In the genomic region with DNA sequence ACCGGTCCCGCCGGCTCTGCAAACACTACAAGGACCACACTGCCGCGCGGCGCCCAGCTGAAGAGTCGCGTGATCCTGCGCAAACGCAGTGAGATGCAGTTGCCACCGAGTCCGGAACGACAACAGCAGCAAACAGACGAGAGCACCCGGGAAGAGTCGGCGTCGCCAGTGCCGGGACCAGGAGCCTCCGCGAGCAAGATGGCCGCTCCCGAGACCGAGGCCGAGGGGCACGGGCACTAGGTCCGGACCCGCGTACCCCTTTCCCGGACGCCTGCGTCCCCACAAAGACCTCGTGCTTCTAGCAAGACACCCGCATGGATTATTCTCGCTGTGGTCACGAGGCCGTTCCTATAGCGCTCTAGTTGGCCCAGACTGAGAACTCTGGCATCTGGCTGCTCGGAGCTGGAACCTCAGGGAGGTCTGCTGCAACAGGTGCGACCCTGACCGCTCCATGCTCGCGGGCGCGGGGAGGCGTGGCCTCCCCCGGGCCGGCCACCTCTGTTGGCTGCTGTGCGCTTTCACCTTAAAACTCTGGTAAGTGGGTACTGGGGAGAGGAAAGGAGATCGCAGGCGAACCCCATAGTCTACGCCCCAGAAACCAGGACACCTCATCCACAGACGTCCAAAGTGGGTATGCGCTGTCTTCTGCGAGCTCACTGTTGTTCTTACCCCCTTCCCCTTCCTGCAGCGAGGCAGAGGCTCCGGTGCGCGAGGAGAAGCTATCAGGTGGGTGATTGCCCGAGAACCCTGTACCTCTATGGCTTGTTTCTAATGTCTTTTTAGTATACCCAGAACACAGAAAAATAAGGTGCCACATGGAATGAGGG, we compare ENCODE assay signal across 8 mouse cellular contexts. TPM values are rescaled to one million over a fixed set of nuclear protein-coding genes. Genes with fewer than 3 reads are reported as not detected.
DNase-seq lines count a peak whose midpoint lies in the region; ATAC-seq lines count a peak whose summit lies in the region.

A gene (plus strand): TSS at position 91 of the 827 bp plus-strand sequence.

- ATAC-seq in activated CD4-positive, CD25-positive, alpha-beta regulatory T cell, adult 4 months, result peak; percentile 97
- ATAC-seq in inflammation-experienced regulatory T-cells, adult 6 months, result peak; percentile 98
- peak; percentile 98 for ATAC-seq in megakaryocyte-erythroid progenitor cell, adult 5-6 weeks (replicated peaks; ENCODE audit: low FRiP score, low TSS enrichment, poor library complexity, severe bottlenecking)

- intact Hi-C loops in left cerebral cortex, postnatal 10 days (cut with DNase I), result no loop called here

- DNase-seq in embryo, embryonic 10 days (ENCODE audit: low spot score), result peak; percentile 97
- DNase-seq in gastrocnemius, postnatal 10 days, result peak; percentile 89
- DNase-seq in left cerebral cortex, postnatal 10 days (ENCODE audit: extremely low spot score in 1 of 2, low spot score in 2 of 2), result peak; percentile 94
- DNase-seq in right cerebral cortex, postnatal 25 days, result peak; percentile 95
- DNase-seq in urinary bladder, postnatal 4 days (ENCODE audit: low spot score in 2 of 2), result peak; percentile 88 to 90

RNA-seq across cellular contexts. Expression of the gene that starts here (rescaled TPM):
- polyA plus RNA-seq in activated CD4-positive, CD25-positive, alpha-beta regulatory T cell, adult 4 months (2017; shearing (Covaris generic)), result 10 to 100 TPM; 74.8 to 85.6 TPM
- 10 to 100 TPM; 48.6 to 52.8 TPM for total RNA-seq in gastrocnemius, postnatal 10 days (2021)
- 10 to 100 TPM; 61.4 to 73.4 (median 68.5) TPM for polyA plus RNA-seq in inflammation-experienced regulatory T-cells, adult 6 months (2017; shearing (Covaris generic))
- total RNA-seq in left cerebral cortex, postnatal 10 days (2021), result 10 to 100 TPM; 43.7 to 44.4 TPM
- 72.0 and 95.1 TPM in 2 replicates for total RNA-seq in megakaryocyte-erythroid progenitor cell, adult 5-6 weeks (2014; fragmentation: Nextera tagmentation)
- 38.3 and 48.5 TPM in 2 replicates for total RNA-seq in megakaryocyte-erythroid progenitor cell, adult 5-6 weeks (2017)

Comparison
In these comparisons a context has a peak if more than half of its experiments do, and no peak if none do; other contexts are left out.
1. Peak in every context shown above with its lines: DNase-seq and ATAC-seq.